Mouse (Mus musculus): ENCODE data around the gene Tppp.
A peak's percentile ranks its signal among the peaks of the same experiment; 100 is the strongest.
"Not testable (repeated sequence)": the region's sequence is repeated elsewhere in the genome, so short reads cannot be mapped to it uniquely, and the experiment has no call there.

Tppp gene

GRCm38 (mm10) chr13:74008948-74009718, at the start of gene Tppp:
Gene Tppp (plus strand): TSS chr13:74009407.
- DNase-seq (ENCODE audit: low read depth) = peak; percentile 58

GRCm38 (mm10) chr13:73960117-73960652, 49.0 kb upstream of the Tppp start:
- DNase-seq (ENCODE audit: low read depth) = no peak

- DNase-seq (ENCODE audit: low read depth) = peak; percentile 6
Observed at GRCm38 (mm10) chr13:73961177-73961576, 48.0 kb upstream of the Tppp start.

GRCm38 (mm10) chr13:73963551-73963950, 45.7 kb upstream of the Tppp start, which contains the start of gene Zdhhc11:
Gene Zdhhc11 (plus strand): TSS chr13:73963851.
- DNase-seq (ENCODE audit: low read depth) = no peak

GRCm38 (mm10) chr13:73970545-73971448, 38.4 kb upstream of the Tppp start:
- DNase-seq (ENCODE audit: low read depth) = peak; percentile 76

- no peak for DNase-seq (ENCODE audit: low read depth)
Observed at GRCm38 (mm10) chr13:73974523-73974922, 34.7 kb upstream of the Tppp start.

- no peak for DNase-seq (ENCODE audit: low read depth)
Observed at GRCm38 (mm10) chr13:73976935-73977334, 32.3 kb upstream of the Tppp start.

- DNase-seq (ENCODE audit: low read depth) = no peak
Observed at GRCm38 (mm10) chr13:73990325-73990724, 18.9 kb upstream of the Tppp start.

- no peak for DNase-seq (ENCODE audit: low read depth)
Observed at GRCm38 (mm10) chr13:73990761-73991160, 18.4 kb upstream of the Tppp start.

- DNase-seq (ENCODE audit: low read depth) = no peak
Observed at GRCm38 (mm10) chr13:73991267-73991666, 17.9 kb upstream of the Tppp start.

GRCm38 (mm10) chr13:73996456-73996855, 12.8 kb upstream of the Tppp start:
- no peak for DNase-seq (ENCODE audit: low read depth)

GRCm38 (mm10) chr13:74000519-74000918, 8.7 kb upstream of the Tppp start:
- DNase-seq (ENCODE audit: low read depth) = no peak

- no peak for DNase-seq (ENCODE audit: low read depth)
Observed at GRCm38 (mm10) chr13:74000961-74001360, 8.2 kb upstream of the Tppp start.

GRCm38 (mm10) chr13:74001492-74001891, 7.7 kb upstream of the Tppp start:
- no peak for DNase-seq (ENCODE audit: low read depth)

- not testable (repeated sequence) for DNase-seq (ENCODE audit: low read depth)
Observed at GRCm38 (mm10) chr13:74006881-74007280, 2.3 kb upstream of the Tppp start.

GRCm38 (mm10) chr13:74008216-74008615, 991 bp upstream of the Tppp start:
- DNase-seq (ENCODE audit: low read depth) = not testable (repeated sequence)

- DNase-seq (ENCODE audit: low read depth) = no peak
Observed at GRCm38 (mm10) chr13:74009791-74010614, 796 bp downstream of the Tppp start.

- no peak for DNase-seq (ENCODE audit: low read depth)
Observed at GRCm38 (mm10) chr13:74010678-74011077, 1.5 kb downstream of the Tppp start.

GRCm38 (mm10) chr13:74015908-74016307, 6.7 kb downstream of the Tppp start:
- no peak for DNase-seq (ENCODE audit: low read depth)

GRCm38 (mm10) chr13:74017426-74017825, 8.2 kb downstream of the Tppp start:
- DNase-seq (ENCODE audit: low read depth) = no peak

GRCm38 (mm10) chr13:74019006-74019405, 9.8 kb downstream of the Tppp start:
- not testable (repeated sequence) for DNase-seq (ENCODE audit: low read depth)

Measured in NIH3T3 (cell line).